Mouse (Mus musculus) adrenal gland, postnatal 25 days (tissue): ENCODE measurements around the gene Axin2. TPM values are rescaled to one million over a fixed set of nuclear protein-coding genes. Genes with fewer than 3 reads are reported as not detected.

Source experiments
- DNase-seq: peaks from one replicate; pipeline ENCODE4 v3.0.0; 2021; ENCODE audit warnings: mixed read lengths
- total RNA-seq: library from RNA; stranded (reverse); gene quantifications from 2 replicates; pipeline ENCODE4 v1.2.3, GENCODE M21; 2021

The Axin2 gene
- total RNA-seq, 1 experiment from 2014 or later: 42.0 TPM

GRCm38 (mm10) chr11:108980530-108980929, 60.4 kb downstream of the Axin2 start:
- DNase-seq: peak; percentile 47

- no peak for DNase-seq
Observed at GRCm38 (mm10) chr11:108981012-108981411, 60.9 kb downstream of the Axin2 start.

DNA sequence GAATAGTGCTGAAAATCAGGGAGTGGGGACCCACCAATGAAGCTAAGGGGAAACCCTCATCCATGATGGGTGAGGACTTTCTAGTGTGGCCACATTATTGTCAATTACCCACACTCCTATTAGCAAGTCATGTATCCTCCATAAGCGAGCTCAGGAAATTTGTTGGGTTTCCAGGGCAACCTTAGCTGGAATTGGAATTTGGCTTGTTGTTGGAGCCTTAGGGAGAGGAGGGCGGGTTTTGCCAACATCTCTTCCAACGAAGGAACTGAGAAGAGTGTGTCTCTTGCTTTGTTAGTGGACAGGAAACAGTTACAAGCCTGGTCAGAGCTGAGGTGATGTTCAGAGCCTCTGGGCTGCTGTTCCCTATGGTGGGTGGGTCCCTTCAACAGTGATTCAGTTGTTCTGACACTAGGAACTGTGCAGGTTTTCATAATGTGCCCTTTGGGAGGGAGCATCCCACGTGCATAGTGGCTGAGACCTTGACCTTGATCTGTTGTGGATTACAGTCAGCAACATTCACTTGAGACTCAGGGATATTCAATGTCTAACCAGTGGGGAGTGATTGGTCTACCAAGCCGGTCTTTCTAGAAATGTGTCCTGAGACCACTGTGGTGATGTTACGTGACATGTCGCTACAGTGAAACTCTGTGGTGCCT, 63.4 kb downstream of the Axin2 start:
- DNase-seq: no peak

DNA sequence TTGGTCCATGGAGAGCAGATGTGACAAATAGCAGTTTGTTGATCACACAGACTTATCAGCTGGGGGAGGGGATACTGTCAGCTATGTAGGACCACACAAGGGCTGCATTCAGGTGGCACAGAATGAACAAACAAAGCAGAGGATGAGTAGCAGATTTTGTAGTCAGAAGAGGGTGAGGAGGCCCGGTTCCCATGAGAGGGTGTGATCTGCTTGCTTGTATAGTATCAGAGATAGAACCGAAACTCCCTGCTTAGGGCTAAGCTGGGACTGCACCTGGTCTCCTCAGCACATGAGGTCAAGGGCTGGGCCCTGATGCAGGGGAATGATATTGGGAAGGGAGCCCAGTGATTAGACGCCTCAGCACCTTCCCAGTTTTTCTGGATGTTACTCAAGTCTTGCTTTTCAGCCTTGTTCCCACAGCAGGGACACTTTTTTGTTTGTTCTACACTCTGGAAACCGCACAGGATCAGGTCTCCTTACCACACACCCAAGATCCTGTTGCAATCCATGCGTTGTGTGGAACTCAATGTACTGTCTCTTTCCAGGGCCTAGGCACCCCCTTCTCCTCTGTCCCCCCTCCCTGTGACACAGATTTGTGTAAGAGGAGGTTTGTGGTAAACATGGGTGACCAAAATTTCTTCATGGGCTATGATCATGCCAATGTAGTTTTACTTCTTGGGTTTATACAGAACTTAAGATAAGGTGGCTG, 64.7 kb downstream of the Axin2 start:
- no peak for DNase-seq

GRCm38 (mm10) chr11:108985836-108986235, 65.7 kb downstream of the Axin2 start:
- DNase-seq: no peak

DNA sequence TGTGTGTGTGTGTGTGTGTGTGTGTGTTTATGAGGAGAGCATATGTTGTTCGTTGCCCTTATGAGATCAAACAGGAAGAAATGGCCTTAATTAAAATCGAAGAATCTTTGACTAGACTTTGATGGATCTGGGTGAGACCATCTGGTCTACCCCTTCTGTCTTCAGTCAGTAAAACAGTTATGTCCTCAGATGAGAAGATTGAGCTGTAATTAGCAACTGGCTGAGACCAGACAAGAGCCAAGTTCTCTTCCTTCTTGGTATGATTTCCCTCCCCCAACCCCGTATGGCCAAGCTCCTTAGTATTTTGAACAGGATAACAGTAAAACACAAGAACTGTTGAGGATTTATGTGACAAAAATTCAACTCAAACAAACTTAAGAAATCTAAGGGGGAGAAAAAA, 67.1 kb downstream of the Axin2 start:
- no peak for DNase-seq

DNA sequence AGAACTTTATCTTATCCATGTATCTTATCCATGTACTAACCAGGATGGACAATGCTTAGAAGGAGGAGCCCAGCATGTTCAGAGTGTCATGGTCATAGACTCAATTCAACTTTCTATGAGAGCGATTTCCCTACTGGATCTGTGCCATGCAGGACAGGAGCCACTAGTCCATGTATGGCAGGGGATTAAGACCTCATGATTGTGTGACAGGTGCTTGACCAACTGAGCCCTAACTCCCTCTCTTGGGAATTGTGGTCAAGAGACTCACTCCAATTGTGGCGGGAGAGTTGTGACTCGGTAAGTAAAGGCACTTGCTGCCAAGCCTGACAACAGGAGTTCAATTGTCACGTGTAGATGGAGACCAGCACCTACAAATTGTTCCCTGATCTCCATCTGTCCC, 67.6 kb downstream of the Axin2 start:
- no peak for DNase-seq

- no peak for DNase-seq
Observed at GRCm38 (mm10) chr11:108988258-108988657, 68.1 kb downstream of the Axin2 start.

GRCm38 (mm10) chr11:108989940-108990339, 69.8 kb downstream of the Axin2 start:
- DNase-seq: peak; percentile 24

- no peak for DNase-seq
Observed at GRCm38 (mm10) chr11:108993414-108993813, 73.3 kb downstream of the Axin2 start.

- DNase-seq: peak; percentile 42
Observed at GRCm38 (mm10) chr11:108995196-108995989, 75.2 kb downstream of the Axin2 start.

DNA sequence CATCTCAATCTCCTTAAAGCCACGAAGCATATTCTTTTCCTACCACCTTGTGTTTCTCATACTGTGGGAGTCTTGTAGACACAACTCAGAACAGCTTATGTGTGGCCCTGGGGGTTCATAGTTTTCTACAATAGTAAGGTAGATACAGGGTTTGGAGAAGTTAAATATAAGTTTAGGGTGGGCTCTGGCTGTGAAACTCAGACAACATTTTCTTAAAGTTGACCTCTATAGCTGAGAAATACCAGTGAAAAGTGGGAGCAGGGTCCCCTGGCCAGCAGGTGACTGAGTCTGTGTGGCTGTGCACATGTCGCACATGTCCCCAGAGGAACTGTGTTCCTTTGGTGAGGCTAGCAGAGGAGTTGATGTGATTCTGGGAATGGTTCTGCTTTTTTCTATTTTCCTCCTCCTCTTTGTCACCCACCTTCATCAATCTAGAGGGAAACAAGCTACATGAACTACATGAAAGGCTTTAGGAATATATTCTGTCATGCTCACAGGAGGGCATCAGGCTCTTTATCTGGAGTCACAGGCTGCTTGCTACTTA, 75.9 kb downstream of the Axin2 start:
- no peak for DNase-seq

DNA sequence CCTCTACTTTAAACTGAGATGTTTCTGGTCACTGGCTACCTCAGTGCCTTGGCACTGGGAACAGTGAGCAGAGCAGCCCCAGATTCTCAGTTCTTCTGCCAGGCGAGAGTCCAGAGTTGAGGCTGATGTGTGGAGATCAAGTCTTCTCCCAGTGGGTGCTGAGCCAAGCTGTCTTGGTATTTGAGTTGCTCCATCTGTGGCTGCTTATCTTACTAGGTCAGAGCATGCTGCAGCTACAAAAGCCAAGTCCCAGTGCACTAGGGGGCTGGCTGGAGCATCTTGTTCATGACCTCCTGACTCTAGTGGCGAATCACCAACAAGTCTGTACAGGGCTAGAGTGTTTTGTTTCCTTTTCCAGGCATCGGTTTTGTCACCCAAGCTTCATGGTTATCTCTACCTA, 77.7 kb downstream of the Axin2 start:
- DNase-seq: no peak

Other genes with a start within 250 kb of the Axin2 start
- gene E030025P04Rik, start 224.0 kb downstream of the Axin2 start, total RNA-seq: not detected in 2 replicates